Mouse (Mus musculus) left cerebral cortex, postnatal 10 days (tissue): Measurements from ENCODE around the gene Pappa2. TPM values are rescaled to one million over a fixed set of nuclear protein-coding genes. Genes with fewer than 3 reads are reported as not detected.

Experiments used
- DNase-seq, 2 experiments: peaks; one replicate each; pipeline ENCODE4 v3.0.0; 2021 to 2022; ENCODE audit warnings: low spot score in 2 of 2, mixed read lengths in 1 of 2; ENCODE audit errors: extremely low spot score in 1 of 2
- intact Hi-C: fragments of 180-260 bp; cut with DNase I; formaldehyde crosslinking; loops from one replicate; pipeline ENCODE4 v1.15.1; 2025
- total RNA-seq, 2 experiments: library from RNA; stranded (reverse); gene quantifications; 2 replicates each; pipeline ENCODE4 v1.2.3; 2021

Gene Pappa2
- total RNA-seq, 2 experiments from 2014 or later, result 3.9 to 4.9 TPM

GRCm38 (mm10) chr1:158697859-158698569, 282.3 kb downstream of the Pappa2 start:
- intact Hi-C loops, result no loop called here
- no peak for DNase-seq

- no peak for DNase-seq
- intact Hi-C loops, result no loop called here
These were observed 282.9 kb downstream of the Pappa2 start for GRCm38 (mm10) chr1:158697423-158697822.

GRCm38 (mm10) chr1:158687726-158688125, 292.6 kb downstream of the Pappa2 start:
- DNase-seq, result no peak
- intact Hi-C loops, result no loop called here

DNA sequence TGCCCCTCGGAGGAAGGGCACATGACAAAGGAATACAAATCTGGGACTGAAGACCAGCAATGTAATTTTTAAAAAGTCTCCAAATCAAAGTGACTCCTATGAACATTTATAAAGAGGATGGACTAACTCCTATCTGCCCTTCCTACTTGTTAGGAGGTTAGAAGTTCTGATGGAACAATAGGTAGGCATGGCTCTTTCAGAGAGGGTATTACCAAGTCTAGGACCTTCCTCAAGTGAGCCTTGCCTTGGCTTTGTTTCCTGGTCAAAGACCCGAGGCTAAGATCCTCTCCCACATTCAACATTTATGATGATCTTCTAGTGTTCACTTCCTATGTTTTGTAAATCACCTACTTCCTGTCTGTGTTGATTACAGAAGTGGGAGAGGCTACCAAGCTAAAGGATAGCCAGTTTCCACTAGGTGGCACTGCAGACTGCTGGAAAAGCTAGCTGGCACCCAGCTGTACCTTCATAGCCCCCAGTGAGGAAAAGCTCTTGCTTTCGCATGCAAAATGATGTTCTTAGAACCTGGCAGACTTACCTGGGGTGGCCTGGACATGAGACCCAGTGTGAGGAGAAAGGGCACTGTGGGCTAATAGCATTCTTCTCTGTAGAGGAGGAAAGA, 310.2 kb downstream of the Pappa2 start:
- peak; percentile 46 to 67 for DNase-seq
- intact Hi-C loops, result loop anchor here (1.0 to 5.0 kb wide), 2 partner anchors 282 to 465 kb away; no protein-coding TSS in a partner anchor

DNA sequence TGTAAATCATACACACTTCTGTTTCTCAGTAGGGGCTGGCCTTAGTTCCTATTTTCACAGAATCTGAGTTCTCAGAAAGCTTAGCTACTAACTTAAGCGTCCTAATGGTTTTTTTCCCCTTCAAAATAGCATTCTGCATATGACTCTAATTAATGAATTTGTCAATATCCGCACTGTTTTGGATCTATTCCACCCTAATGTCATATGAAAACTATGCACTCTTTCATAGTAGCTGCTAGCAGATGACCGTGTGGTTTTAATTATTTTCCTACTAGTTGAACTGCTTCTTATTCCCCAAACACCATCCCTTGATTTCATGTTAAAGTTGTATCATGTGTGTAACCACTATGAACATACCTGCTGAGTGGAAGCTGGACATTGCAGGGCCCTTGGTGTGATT, 314.3 kb downstream of the Pappa2 start:
- intact Hi-C loops, result no loop called here
- DNase-seq, result no peak
